Mouse (Mus musculus) gastrocnemius, postnatal 36 days (tissue): ENCODE results near the gene Celf1. TPM values are rescaled to one million over a fixed set of nuclear protein-coding genes. Genes with fewer than 3 reads are reported as not detected.
A peak's percentile ranks its signal among the peaks of the same experiment; 100 is the strongest.

ENCODE experiments used
- DNase-seq, 2 experiments: peaks; one replicate each; pipeline ENCODE4 v3.0.0; 2022
- intact Hi-C: fragments of 180-260 bp; cut with DNase I; formaldehyde crosslinking; loops from one replicate; pipeline ENCODE4 v1.15.1; 2025
- total RNA-seq, 2 experiments: library from RNA; stranded (reverse); gene quantifications; 2 replicates each; pipeline ENCODE4 v1.2.3; 2021

Gene Celf1
- total RNA-seq, 2 experiments from 2014 or later, result 50.0 to 51.4 TPM

GRCm38 (mm10) chr2:91058435-91058834, 118.3 kb downstream of the Celf1 start:
- DNase-seq, result no peak
- intact Hi-C loops, result no loop called here

- intact Hi-C loops, result no loop called here
- no peak for DNase-seq
Observed at GRCm38 (mm10) chr2:91059376-91059775, 119.2 kb downstream of the Celf1 start.

- intact Hi-C loops, result loop anchor here (2.0 to 5.0 kb wide), 2 partner anchors 143 to 194 kb away; no protein-coding TSS in a partner anchor
- peak in 1 of 2 experiments; percentile 46 for DNase-seq
Observed at GRCm38 (mm10) chr2:91060544-91061355, 120.6 kb downstream of the Celf1 start.

- DNase-seq, result peak in 1 of 2 experiments; percentile 54
- intact Hi-C loops, result loop anchor here (2.0 to 5.0 kb wide), 2 partner anchors 145 to 195 kb away; no protein-coding TSS in a partner anchor
Observed at GRCm38 (mm10) chr2:91061849-91062481, 121.8 kb downstream of the Celf1 start.

- intact Hi-C loops, result loop anchor here (5.0 kb wide), 1 partner anchor 146 kb away; no protein-coding TSS in a partner anchor
- no peak for DNase-seq
Observed at GRCm38 (mm10) chr2:91062779-91063606, 122.8 kb downstream of the Celf1 start.

- no peak for DNase-seq
- intact Hi-C loops, result loop anchor here (5.0 kb wide), 1 partner anchor 147 kb away; no protein-coding TSS in a partner anchor
Observed at GRCm38 (mm10) chr2:91064211-91064610, 124.0 kb downstream of the Celf1 start.

GRCm38 (mm10) chr2:91065544-91065943, 125.4 kb downstream of the Celf1 start:
- intact Hi-C loops, result no loop called here

GRCm38 (mm10) chr2:91066455-91066854, 126.3 kb downstream of the Celf1 start:
- intact Hi-C loops, result no loop called here
- no peak for DNase-seq

More at GRCm38 (mm10) chr2:91065544-91065943, 125.4 kb downstream of the Celf1 start:
- DNase-seq, result peak in 1 of 2 experiments; percentile 58

- no peak for DNase-seq
- intact Hi-C loops, result no loop called here
Observed at GRCm38 (mm10) chr2:91068162-91068871, 128.1 kb downstream of the Celf1 start.

GRCm38 (mm10) chr2:91068872-91069165, 128.6 kb downstream of the Celf1 start:
- intact Hi-C loops, result no loop called here
- no peak for DNase-seq

Other genes starting within 250 kb of the Celf1 start
- 10 to 100 TPM; 14.7 to 17.3 TPM for gene Fnbp4, start 195.0 kb upstream of the Celf1 start, total RNA-seq
- under 1 TPM; 0.42 to 0.46 TPM for gene Agbl2, start 157.7 kb upstream of the Celf1 start, total RNA-seq
- gene Mtch2, start 93.2 kb upstream of the Celf1 start, total RNA-seq, result 100 to 1,000 TPM; 133 to 153 TPM
- gene C1qtnf4, start 54.5 kb upstream of the Celf1 start, total RNA-seq, result 1 to 10 TPM; 2.7 to 4.1 TPM
- 10 to 100 TPM; 13.6 to 14.2 TPM for gene Kbtbd4, start 35.6 kb upstream of the Celf1 start, total RNA-seq
- 100 to 1,000 TPM; 448 to 474 TPM for gene Ndufs3, start 35.6 kb upstream of the Celf1 start, total RNA-seq
- gene Rapsn, start 95.2 kb downstream of the Celf1 start, total RNA-seq, result 10 to 100 TPM; 21.7 to 23.9 TPM
- gene Psmc3, start 113.6 kb downstream of the Celf1 start, total RNA-seq, result 100 to 1,000 TPM; 223 to 229 TPM
- 10 to 100 TPM; 21.1 to 21.7 TPM for gene Slc39a13, start 130.0 kb downstream of the Celf1 start, total RNA-seq
- gene Spi1, start 142.0 kb downstream of the Celf1 start, total RNA-seq, result 1 to 10 TPM in 1 of 2 experiments, under 1 TPM in 1; 0.91 to 1.1 TPM
- gene Mybpc3, start 177.8 kb downstream of the Celf1 start, total RNA-seq, result not detected
- 1 to 10 TPM; 4.1 to 5.0 TPM for gene Madd, start 243.5 kb downstream of the Celf1 start, total RNA-seq